Mouse (Mus musculus) ES-Bruce4 (cell line): ENCODE measurements around the gene Brca2.

ENCODE experiments used
- EP300 ChIP-seq: IDR thresholded peaks from 2 replicates; pipeline ENCODE4 v1.6.1; 2011; ENCODE audit warnings: low read depth, low read length; ENCODE audit not compliant: insufficient read depth
- POLR2A ChIP-seq: IDR thresholded peaks from one replicate; pipeline ENCODE4 v1.8.1; 2011; ENCODE audit warnings: low read length; ENCODE audit not compliant: insufficient read depth

DNA sequence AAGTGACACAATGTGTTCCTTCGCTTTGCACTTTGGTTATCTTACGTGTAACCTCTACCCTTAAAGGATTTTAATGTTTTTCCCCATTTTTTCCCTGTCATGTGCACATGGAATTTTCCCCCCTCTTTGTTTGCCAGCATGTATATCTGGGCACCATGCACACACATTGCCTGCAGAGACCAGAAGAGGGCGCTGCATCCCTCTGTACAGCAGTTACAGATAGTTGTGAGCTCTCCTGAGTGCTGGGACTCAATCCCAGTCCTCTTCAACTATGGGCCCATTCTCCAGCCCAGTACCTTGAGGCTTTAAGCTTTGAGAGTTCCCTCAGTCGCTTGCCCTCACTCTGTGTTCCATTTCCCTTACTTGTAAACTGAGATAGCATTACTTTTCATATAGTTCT lies 9.2 kb upstream of the Brca2 start:
- TF ChIP-seq POLR2A (no peak), EP300 (no peak)
